Mouse (Mus musculus) thymus, postnatal 0 days (tissue): ENCODE measurements around the gene Ttll13. TPM values are rescaled to one million over a fixed set of nuclear protein-coding genes. Genes with fewer than 3 reads are reported as not detected.

Experiments used
- polyA plus RNA-seq: library from polyadenylated mRNA; unstranded; fragments of >200 nt; fragmentation: Nextera tagmentation; extraction: Ambion mirVana; gene quantifications from 2 replicates; pipeline ENCODE4 v1.2.1, GENCODE M21; 2015

Ttll13 gene
- polyA plus RNA-seq, 1 experiment from 2014 or later, result 0.70 TPM

Other genes with a start within 250 kb of the Ttll13 start
- gene Zfp710, start 221.6 kb upstream of the Ttll13 start, polyA plus RNA-seq, result 6.5 and 7.3 TPM in 2 replicates
- 322 and 332 TPM in 2 replicates for gene Idh2, start 131.0 kb upstream of the Ttll13 start, polyA plus RNA-seq
- 16.8 and 20.9 TPM in 2 replicates for gene Sema4b, start 59.5 kb upstream of the Ttll13 start, polyA plus RNA-seq
- gene Cib1, start 13.6 kb upstream of the Ttll13 start, polyA plus RNA-seq, result 186 and 189 TPM in 2 replicates
- gene Gdpgp1, start 13.5 kb upstream of the Ttll13 start, polyA plus RNA-seq, result 2.7 and 3.4 TPM in 2 replicates
- gene Ngrn, start 14.8 kb downstream of the Ttll13 start, polyA plus RNA-seq, result 65.6 and 65.8 TPM in 2 replicates
- 5.6 and 6.8 TPM in 2 replicates for gene Vps33b, start 23.3 kb downstream of the Ttll13 start, polyA plus RNA-seq
- 103 and 113 TPM in 2 replicates for gene Prc1, start 48.1 kb downstream of the Ttll13 start, polyA plus RNA-seq
- gene Rccd1, start 78.1 kb downstream of the Ttll13 start, polyA plus RNA-seq, result 5.0 and 10.5 TPM in 2 replicates
- gene Unc45a, start 94.6 kb downstream of the Ttll13 start, polyA plus RNA-seq, result 31.0 and 32.3 TPM in 2 replicates
- gene Hddc3, start 96.7 kb downstream of the Ttll13 start, polyA plus RNA-seq, result 8.4 and 12.7 TPM in 2 replicates
- 7.1 and 10.3 TPM in 2 replicates for gene Man2a2, start 125.0 kb downstream of the Ttll13 start, polyA plus RNA-seq
- 7.3 and 7.8 TPM in 2 replicates for gene Fes, start 141.6 kb downstream of the Ttll13 start, polyA plus RNA-seq
- 6.8 and 9.1 TPM in 2 replicates for gene Furin, start 159.1 kb downstream of the Ttll13 start, polyA plus RNA-seq